Mouse (Mus musculus): ENCODE data around the gene Hadha.
A peak's percentile ranks its signal among the peaks of the same experiment; 100 is the strongest.

The Hadha gene

DNA sequence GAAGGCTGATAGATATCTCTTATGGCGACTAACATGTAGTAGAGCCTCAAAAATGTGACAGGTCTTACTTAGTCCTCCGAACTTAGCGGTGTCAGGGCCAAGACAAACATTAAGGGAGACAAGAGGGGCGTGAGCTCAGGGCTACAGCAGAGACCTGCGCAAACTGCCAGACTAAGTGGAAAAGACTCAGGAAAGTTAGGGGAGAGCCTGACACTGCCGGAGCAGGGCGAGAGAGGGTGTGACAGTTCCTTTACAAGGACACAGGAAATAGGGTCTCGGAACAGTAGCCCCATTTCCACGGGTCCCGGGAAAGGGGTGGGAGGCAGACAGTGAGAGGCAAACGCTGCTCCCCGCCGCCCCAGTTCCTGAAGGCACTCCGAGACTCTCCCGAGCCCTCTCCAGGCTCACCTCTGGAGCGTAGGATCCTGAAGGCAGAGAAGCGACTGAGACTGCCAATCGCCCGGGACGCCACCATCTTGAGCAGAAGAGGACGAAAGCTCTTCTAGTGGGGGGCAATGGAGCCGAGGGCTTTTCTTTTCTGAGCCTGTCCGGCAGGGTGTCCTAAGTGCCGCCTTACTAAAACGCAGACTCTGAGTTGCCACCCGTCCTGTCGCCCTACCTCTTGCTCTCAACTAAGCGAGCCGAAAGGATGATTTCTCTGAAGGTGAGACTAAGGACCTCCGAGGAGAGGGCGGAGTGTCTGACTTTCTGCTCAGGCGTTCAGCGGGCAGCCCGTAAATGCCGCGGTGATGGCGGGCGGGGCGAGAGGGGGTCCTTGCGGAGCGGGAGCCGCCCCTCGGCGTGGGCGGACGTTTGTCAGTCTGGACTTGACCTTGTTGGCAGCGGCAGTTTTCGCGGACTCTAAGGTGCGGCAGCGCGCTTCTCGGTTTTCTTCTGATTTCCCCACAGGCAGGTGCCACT, at the start of gene Hadha, which contains the start of gene Hadhb:
Hadha (minus strand) TSS at position 689 of the 921 bp plus-strand sequence.
Hadhb (plus strand) TSS at position 775 of the 921 bp plus-strand sequence.
- peak; percentile 90 to 94 for DNase-seq

DNA sequence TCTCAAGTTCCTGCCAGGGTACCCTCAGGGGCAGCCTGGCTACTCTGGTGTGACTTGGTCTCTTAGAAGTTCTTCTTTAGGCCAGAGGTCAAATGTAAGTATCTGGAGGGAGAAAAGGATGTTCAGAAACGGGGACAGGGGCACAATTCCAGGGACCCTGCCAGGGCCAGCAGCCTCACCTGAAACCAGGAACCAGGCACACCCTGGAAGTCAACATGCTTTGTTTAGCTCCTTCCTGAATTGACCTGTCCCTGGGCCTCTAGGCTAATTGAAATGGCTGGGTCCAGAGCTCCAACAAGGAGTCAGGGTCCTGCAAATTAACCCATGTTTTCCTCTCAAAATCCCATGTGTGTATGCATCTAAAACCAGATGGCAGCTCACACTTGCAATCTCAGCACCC, 49.5 kb upstream of the Hadha start:
- DNase-seq = no peak

GRCm38 (mm10) chr5:30203216-30203885, 48.4 kb upstream of the Hadha start:
- no peak for DNase-seq

GRCm38 (mm10) chr5:30202221-30202620, 47.3 kb upstream of the Hadha start:
- DNase-seq = no peak

- DNase-seq = peak; percentile 11 to 16
These were observed 46.6 kb upstream of the Hadha start for GRCm38 (mm10) chr5:30201521-30201920.

- DNase-seq = no peak
These were observed 43.3 kb upstream of the Hadha start for GRCm38 (mm10) chr5:30198257-30198656.

DNA sequence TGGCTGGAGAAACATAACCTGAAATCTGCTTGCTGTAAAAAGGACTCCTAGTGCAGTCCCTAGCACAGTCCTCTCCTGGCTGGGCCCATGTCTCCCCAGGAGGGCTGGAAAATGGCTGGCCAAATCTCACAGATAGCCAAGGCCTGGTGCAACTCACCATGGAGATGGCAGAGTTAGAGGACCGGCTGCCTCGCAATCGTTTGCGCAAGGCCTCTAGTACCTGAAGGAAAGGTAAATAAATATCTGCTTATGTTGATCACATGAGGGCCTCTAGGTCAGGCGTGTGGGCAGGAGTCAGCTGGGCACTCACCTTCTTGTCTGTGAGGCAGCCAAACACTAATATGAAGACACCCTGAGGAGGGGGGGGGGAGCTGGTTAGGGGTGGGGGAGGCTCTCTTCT, 40.4 kb upstream of the Hadha start:
- DNase-seq = no peak

GRCm38 (mm10) chr5:30192452-30192851, 37.5 kb upstream of the Hadha start:
- DNase-seq = no peak

GRCm38 (mm10) chr5:30187687-30188485, 32.9 kb upstream of the Hadha start:
- no peak for DNase-seq

- DNase-seq = no peak
These were observed 20.8 kb upstream of the Hadha start for GRCm38 (mm10) chr5:30175811-30176210.

DNA sequence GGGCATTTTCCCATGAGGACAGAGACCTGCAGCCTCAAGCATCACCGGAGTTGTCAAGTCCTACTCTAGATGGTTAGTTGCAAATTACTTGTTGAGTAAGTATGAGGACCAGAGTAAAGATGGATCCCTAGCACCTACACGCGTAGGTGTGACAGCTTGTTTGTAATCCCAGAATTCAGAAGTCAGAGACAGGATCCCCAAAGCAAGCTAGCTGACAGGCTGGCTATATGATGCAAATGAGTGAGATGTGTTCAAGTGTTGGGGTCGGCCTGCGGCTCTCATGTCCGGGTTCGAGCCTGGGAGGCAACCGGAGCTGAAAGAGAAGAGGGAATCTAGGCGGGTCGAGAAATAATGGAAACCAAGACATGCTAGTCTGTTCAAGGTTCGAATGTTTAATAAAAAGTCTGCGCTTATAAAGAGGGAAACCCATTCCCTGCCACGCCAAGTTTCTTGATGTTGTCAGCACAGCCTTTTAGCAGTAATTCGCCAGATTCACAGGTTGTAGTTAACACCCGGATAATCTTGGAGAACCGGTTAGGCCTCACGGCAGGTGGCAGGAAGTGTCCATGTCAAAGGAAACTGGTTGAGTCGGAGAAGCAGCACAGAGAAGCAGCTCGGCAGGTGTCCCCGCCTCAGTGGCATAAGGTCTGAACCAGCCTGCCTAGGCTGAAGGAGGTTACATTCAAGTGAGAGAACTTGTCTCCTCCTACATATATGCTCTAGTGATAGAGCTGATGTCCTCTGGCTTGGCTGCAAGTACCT, 18.1 kb upstream of the Hadha start:
- DNase-seq = no peak

GRCm38 (mm10) chr5:30172115-30172514, 17.2 kb upstream of the Hadha start:
- DNase-seq = no peak

DNA sequence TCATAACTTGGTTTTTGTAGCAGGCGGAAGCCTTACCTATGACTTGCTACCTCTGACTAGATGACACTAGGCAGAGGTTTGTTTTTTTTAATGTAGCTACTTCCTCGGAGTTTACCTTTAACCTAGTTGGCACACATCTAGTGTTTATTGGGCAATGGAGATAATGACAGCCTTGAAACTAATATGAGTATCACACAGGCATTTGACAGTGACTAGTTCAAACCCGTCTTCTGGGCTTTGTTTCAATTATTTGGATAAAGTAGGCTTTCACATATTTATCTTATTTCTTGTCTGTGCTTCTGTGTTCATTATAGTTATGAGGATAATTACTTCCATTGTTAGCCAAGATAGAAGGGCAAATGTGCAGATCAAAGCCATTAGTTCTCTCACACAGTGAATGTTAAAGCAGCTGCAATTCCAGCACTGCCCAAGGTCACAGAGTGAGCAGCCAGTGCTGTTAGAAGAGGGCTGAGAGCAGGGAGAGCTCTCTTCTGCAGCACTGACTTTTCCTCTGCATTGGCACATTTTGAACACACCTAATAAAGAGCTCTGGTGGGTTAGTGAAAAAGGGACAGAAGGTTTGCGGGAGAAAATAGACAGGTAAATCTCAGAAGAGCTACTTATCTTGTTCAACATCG, 15.5 kb upstream of the Hadha start:
- DNase-seq = no peak

DNA sequence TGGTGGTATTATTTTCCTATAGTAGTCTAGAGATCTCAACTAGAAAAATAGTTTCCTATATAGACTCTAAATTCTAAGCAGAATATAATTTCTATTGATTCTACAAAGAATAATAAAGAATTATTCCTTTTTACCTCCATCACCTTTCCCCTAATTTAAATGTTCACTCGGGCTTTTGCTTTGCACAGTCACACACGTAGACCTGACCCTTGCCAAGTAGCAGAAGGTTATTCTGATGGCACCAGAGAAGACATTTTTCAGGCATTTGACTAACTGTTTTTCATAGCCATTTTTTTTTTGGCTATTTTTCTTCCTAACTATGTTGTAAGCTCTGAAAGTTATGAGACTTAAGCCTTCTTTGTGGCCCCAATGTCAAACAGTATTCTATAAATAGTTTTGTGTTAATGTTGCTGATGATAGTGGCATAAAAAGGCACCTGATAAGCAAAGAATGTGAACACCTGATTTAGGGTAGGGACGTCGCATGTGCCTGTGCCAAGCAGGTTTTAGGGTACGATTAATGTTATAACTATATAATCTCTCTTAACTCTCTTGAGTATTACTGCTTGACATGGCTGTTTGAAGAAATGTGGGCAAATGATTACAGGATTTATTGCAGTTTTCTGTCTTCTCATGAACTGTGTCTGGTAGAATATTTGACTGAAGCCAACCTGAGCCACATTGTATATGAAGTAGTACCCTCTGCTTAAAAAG, 10.4 kb upstream of the Hadha start:
- DNase-seq = no peak

DNA sequence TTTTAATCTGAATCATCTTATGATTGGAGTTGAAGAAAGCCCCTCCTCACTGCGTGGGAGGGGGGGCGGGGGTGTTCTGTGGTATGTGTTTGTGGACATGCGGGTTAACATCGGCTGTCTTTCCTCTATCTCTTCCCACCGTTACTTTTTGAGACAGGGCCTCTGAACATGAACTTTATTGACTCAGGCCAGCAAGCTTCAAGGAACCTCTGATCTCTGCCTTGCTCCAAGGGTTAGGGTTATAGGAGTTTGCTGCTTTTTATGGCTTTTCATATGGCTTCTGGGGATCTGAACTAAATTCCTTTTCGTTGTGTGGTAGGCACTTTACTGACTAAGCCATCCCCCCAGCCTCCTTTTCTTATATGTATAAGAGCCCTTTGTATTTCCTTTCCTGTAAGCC, 7.4 kb upstream of the Hadha start:
- no peak for DNase-seq

DNA sequence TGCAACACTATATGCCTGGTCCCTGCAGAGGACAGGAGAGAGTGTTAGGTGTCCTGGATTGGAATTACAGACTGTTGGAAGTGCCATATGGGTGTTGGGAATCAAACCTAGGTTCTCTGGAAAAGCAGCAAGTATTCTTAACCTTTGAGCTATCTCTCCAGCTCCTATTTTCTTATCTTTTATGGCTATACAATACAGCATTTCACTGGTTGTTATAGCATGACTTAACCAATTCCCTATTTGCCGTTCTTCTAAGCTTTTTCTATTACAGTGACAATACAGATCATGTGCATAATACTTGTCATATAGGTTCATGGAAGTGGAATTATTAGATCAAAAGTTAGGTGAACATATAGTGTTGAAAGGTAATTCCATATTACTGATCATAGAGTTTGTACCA, 6.9 kb upstream of the Hadha start:
- no peak for DNase-seq

- DNase-seq = peak; percentile 28 to 52
These were observed 4.6 kb upstream of the Hadha start for GRCm38 (mm10) chr5:30159601-30160000.

GRCm38 (mm10) chr5:30155821-30156629, 1.1 kb upstream of the Hadha start:
- DNase-seq = no peak

DNA sequence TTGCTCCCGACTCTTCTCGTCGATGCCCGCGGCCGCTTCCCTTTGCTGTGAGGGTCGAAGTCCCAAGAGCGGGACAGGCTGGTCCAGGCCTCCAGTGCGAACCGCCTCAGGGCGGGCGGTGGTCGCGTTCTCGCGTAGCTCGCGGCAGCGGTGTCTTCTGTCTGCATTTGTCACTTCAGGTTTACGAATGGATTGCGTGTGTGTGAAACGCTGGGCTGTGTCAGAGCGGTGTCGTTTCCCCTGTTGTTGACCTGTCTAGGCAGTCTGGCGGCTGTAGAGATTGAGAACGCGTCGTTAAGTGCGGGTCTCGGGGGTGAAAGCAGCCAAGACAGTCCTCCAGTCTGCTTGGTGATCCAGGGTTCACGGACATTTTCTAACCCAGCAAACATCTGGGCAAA, 432 bp upstream of the Hadha start:
- no peak for DNase-seq

- no peak for DNase-seq
These were observed 949 bp downstream of the Hadha start for GRCm38 (mm10) chr5:30154013-30154412.
